Mouse (Mus musculus) liver, embryonic 14.5 days (tissue): ENCODE measurements around the gene Smad5.

Source experiments
- CTCF ChIP-seq: IDR thresholded peaks from 2 replicates; pipeline ENCODE4 v1.5.1; 2016; ENCODE audit warnings: antibody characterized with exemption, low read depth, control low read depth
- EP300 ChIP-seq: IDR thresholded peaks from 2 replicates; pipeline ENCODE4 v1.6.1; 2016; ENCODE audit warnings: antibody characterized with exemption, low read depth

DNA sequence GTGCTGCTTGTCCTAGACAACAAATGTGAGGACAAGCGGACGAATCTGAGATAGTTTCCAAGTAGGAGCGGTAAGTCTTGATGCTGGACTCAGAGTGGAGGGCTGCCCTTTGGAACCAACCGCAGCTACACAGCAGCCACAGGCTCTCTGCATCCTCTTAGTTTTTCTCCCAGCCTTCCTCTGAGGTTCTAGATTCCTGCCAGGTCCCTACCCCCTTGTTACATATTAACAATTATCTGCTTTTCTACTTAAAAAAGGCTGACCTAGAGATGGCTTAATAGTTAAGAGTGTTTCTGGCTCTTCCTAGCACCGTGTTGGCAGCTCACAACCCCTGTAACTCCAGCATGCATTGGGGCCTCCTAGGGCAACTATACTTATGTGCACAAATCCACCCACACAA lies 7.1 kb upstream of the Smad5 start:
- TF ChIP-seq EP300 (no peak), CTCF (no peak)
